Mouse (Mus musculus): ENCODE results near the gene 5430419D17Rik. TPM values are rescaled to one million over a fixed set of nuclear protein-coding genes. Genes with fewer than 3 reads are reported as not detected.

The 5430419D17Rik gene
- polyA plus RNA-seq (2021; fragmentation: Nextera tagmentation): 0.05 TPM in 1 of 2 replicates, not detected in the other
- long read RNA-seq, experiment 1: 0 reads
- long read RNA-seq, experiment 2: 0 reads

GRCm38 (mm10) chr7:131174121-131174520 lies at the start of gene 5430419D17Rik:
5430419D17Rik (plus strand) TSS chr7:131174402.

GRCm38 (mm10) chr7:131146214-131146613 lies 28.0 kb upstream of the 5430419D17Rik start, which contains the start of gene 4933402N03Rik:
4933402N03Rik (minus strand) TSS chr7:131146314.

GRCm38 (mm10) chr7:131322192-131322591 lies 148.0 kb downstream of the 5430419D17Rik start, which contains the start of gene Cuzd1:
Cuzd1 (minus strand) TSS chr7:131322292.

GRCm38 (mm10) chr7:131329416-131329815 lies 155.2 kb downstream of the 5430419D17Rik start, which contains the start of gene Fam24b:
Fam24b (minus strand) TSS chr7:131329516.

GRCm38 (mm10) chr7:131333564-131333963 lies 159.4 kb downstream of the 5430419D17Rik start, which contains the start of gene Fam24a:
Fam24a (plus strand) TSS chr7:131333864.

Other genes starting within 250 kb of the 5430419D17Rik start
- 372 and 510 TPM in 2 replicates for gene Htra1, start 238.3 kb upstream of the 5430419D17Rik start, polyA plus RNA-seq (2021; fragmentation: Nextera tagmentation)
- not detected in 2 replicates for gene Dmbt1, start 142.3 kb upstream of the 5430419D17Rik start, polyA plus RNA-seq (2021; fragmentation: Nextera tagmentation)
- gene 4933402N03Rik, start 28.1 kb upstream of the 5430419D17Rik start, polyA plus RNA-seq (2021; fragmentation: Nextera tagmentation): not detected in 2 replicates
- gene Cuzd1, start 147.9 kb downstream of the 5430419D17Rik start, polyA plus RNA-seq (2021; fragmentation: Nextera tagmentation): 0.11 TPM in 2 replicates
- gene Fam24b, start 155.1 kb downstream of the 5430419D17Rik start, polyA plus RNA-seq (2021; fragmentation: Nextera tagmentation): not detected in 2 replicates
- gene Fam24a, start 159.5 kb downstream of the 5430419D17Rik start, polyA plus RNA-seq (2021; fragmentation: Nextera tagmentation): 0.21 TPM in 1 of 2 replicates, not detected in the other
- gene 2310057M21Rik, start 188.4 kb downstream of the 5430419D17Rik start, polyA plus RNA-seq (2021; fragmentation: Nextera tagmentation): 21.3 and 21.7 TPM in 2 replicates
- gene Pstk, start 196.7 kb downstream of the 5430419D17Rik start, polyA plus RNA-seq (2021; fragmentation: Nextera tagmentation): 44.6 and 53.0 TPM in 2 replicates
- gene Ikzf5, start 236.1 kb downstream of the 5430419D17Rik start, polyA plus RNA-seq (2021; fragmentation: Nextera tagmentation): 11.6 and 13.0 TPM in 2 replicates
- gene Acadsb, start 236.2 kb downstream of the 5430419D17Rik start, polyA plus RNA-seq (2021; fragmentation: Nextera tagmentation): 45.5 and 49.5 TPM in 2 replicates